9 mouse cellular contexts compared by ENCODE assay signal in the genomic region with DNA sequence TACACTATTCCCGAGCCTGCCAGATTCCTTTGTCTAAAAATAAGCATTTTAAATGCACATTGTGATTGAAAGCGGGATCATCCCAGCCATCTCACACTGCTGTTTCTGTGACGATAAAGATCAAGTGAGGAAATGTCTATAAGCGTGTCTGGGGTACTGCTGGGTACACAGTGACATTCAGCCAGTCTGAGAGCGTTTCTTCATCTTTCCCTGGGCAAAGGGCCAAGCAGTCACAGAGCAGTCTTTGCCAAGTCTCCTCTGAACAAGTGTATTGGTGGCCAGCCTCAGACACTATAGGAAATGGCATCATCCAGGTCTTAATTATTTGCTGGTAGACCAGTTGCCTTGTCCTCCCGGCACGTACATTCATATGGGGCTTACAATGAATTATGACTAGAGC. TPM values are rescaled to one million over a fixed set of nuclear protein-coding genes. Genes with fewer than 3 reads are reported as not detected.
A peak's percentile ranks its signal among the peaks of the same experiment; 100 is the strongest.
DNase-seq lines count a peak whose midpoint lies in the region.
"Had no signal": no experiment of that assay in that cellular context is flagged by ENCODE, and none has a peak within 500 bp of the region (broad histone marks: within the 10 kb centered on the region; RNA-seq: fewer than 3 reads in every experiment).

No protein-coding gene starts in this region.

- DNase-seq in cerebellum, postnatal 10 days: peak; percentile 75 to 81
- no peak for DNase-seq in cerebellum, adult 9-10 months
- peak; percentile 21 for DNase-seq in kidney, adult 9 months
- DNase-seq in kidney, postnatal 4 days: no peak
- peak; percentile 64 for DNase-seq in Muller cell, postnatal 12 days (ENCODE audit: inconsistent ontology term)
- DNase-seq in left cerebral cortex, postnatal 25 days (ENCODE audit: low spot score in 2 of 2): peak; percentile 48 to 52
- DNase-seq in spleen, postnatal 14 days (ENCODE audit: low spot score in 2 of 2): no peak
- DNase-seq in spleen, adult 12 weeks (ENCODE audit: low spot score): no peak

- intact Hi-C loops in left cerebral cortex, postnatal 25 days (cut with DNase I): no loop called here

RNA-seq across cellular contexts. Expression of gene Cobl, which starts 47.9 kb away (rescaled TPM):
- total RNA-seq in left cerebral cortex, postnatal 25 days (2021): 100 to 1,000 TPM; 106 to 126 TPM
- total RNA-seq: granulocyte monocyte progenitor cell, adult 5-6 weeks had no signal

Comparison
In these comparisons a context has a peak if more than half of its experiments do, and no peak if none do; other contexts are left out.
1. DNase-seq: peak in cerebellum, postnatal 10 days (2 of 2), kidney, adult 9 months (single experiment), Muller cell, postnatal 12 days (single experiment) and left cerebral cortex, postnatal 25 days (2 of 2); none in cerebellum, adult 9-10 months (single experiment), kidney, postnatal 4 days (0 of 2), spleen, postnatal 14 days (0 of 2) and spleen, adult 12 weeks (single experiment).